Comparison of ENCODE assay signal across 9 mouse cellular contexts in the genomic region with DNA sequence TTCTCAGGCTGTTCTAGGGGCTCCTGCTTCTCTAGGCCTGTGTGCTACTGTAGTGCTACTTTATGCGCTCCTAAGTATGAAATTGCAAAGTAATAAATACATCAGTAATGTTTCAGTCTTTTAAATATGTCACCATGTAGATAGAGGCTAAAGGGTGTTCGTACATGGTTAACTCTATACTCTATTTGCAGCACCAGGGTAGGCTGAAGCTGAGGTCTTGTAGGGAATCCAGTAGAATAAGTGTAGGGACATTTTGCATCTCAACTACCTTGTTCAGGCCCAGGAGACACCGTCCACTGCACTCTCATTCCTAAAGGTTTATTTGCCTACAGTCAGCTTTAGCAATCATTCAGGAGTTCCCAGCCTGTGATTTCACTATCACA. TPM values are rescaled to one million over a fixed set of nuclear protein-coding genes. Genes with fewer than 3 reads are reported as not detected.
DNase-seq lines count a peak whose midpoint lies in the region; ATAC-seq and TF ChIP-seq lines count a peak whose summit lies in the region.
"Had no signal": no experiment of that assay in that cellular context is flagged by ENCODE, and none has a peak within 500 bp of the region (broad histone marks: within the 10 kb centered on the region; RNA-seq: fewer than 3 reads in every experiment).

No protein-coding gene starts in this region.

- H3K27me3 ChIP-seq in heart, embryonic 11.5 days (ENCODE audit: control insufficient read depth, insufficient read depth, low read length), result peaks cover 13% of the 10 kb centered on the region
- H3K27me3 ChIP-seq in testis, adult 2 months (ENCODE audit: control insufficient read depth, insufficient read depth, low read length), result no peaks in the 10 kb centered on the region
- H3K27me3 ChIP-seq in limb, embryonic 13.5 days, result peaks cover 19% of the 10 kb centered on the region

- WGBS in heart, embryonic 11.5 days (ENCODE audit: insufficient replicate concordance), result 59% methylated on average over 3 of the region's 3 CpGs
- WGBS in limb, embryonic 13.5 days, result 60% methylated on average over 3 of the region's 3 CpGs

- no peak overlapping the region for H3K9ac ChIP-seq in heart, embryonic 11.5 days (ENCODE audit: low read depth, low read length)
- H3K9ac ChIP-seq in limb, embryonic 13.5 days, result peak overlapping the region; percentile 64
- H3K9ac ChIP-seq: liver, embryonic 15.5 days had no signal

- peak overlapping the region; percentile 70 for H3K4me2 ChIP-seq in heart, embryonic 11.5 days
- peak overlapping the region; percentile 88 for H3K4me2 ChIP-seq in limb, embryonic 13.5 days (replicated peaks)
- H3K4me2 ChIP-seq: liver, embryonic 15.5 days had no signal

- no peak for ATAC-seq in heart, embryonic 11.5 days (replicated peaks; ENCODE audit: insufficient number of reproducible peaks, low FRiP score, low TSS enrichment)
- no peak for ATAC-seq in limb, embryonic 13.5 days (ENCODE audit: low FRiP score, low read depth)

- H3K9me3 ChIP-seq in heart, embryonic 11.5 days (replicated peaks; ENCODE audit: control insufficient read depth, low read length), result no peaks in the 10 kb centered on the region
- no peaks in the 10 kb centered on the region; the same call in 1 of the 2 replicates for H3K9me3 ChIP-seq in limb, embryonic 13.5 days
- H3K9me3 ChIP-seq: liver, embryonic 15.5 days had no signal

- H3K4me3 ChIP-seq in heart, embryonic 11.5 days (ENCODE audit: low read depth, low read length), result peak overlapping the region; percentile 42
- H3K4me3 ChIP-seq in testis, adult 2 months (ENCODE audit: control insufficient read depth, low read depth, low read length), result peak overlapping the region; percentile 74
- peak overlapping the region; percentile 53 for H3K4me3 ChIP-seq in limb, embryonic 13.5 days
- H3K4me3 ChIP-seq: liver, embryonic 15.5 days had no signal

- no peak for TF ChIP-seq POLR2A in testis, adult 2 months (IDR thresholded peaks at IDR 0.05; ENCODE audit: control insufficient read depth, low read depth, low read length)

- no peak for DNase-seq in heart, adult 18-20 months
- no peak for DNase-seq in testis, postnatal 14 days (ENCODE audit: low spot score)
- peak; percentile 16 for DNase-seq in telencephalon, adult 2 months (ENCODE audit: low read depth, low spot score)
- DNase-seq in adrenal gland, postnatal 14 days, result no peak
- DNase-seq in spleen, adult 12 weeks (ENCODE audit: low spot score), result no peak

- H3K27ac ChIP-seq in heart, embryonic 11.5 days (ENCODE audit: low read depth, low read length), result no peak overlapping the region
- H3K27ac ChIP-seq in testis, adult 2 months (ENCODE audit: control insufficient read depth, insufficient read depth, low read depth, low read length), result no peak overlapping the region; the same call in 1 of the 2 replicates
- no peak overlapping the region for H3K27ac ChIP-seq in limb, embryonic 13.5 days
- H3K27ac ChIP-seq: liver, embryonic 15.5 days had no signal

- no peaks in the 10 kb centered on the region for H3K36me3 ChIP-seq in heart, embryonic 11.5 days (ENCODE audit: control insufficient read depth, insufficient read depth, low read length)
- no peaks in the 10 kb centered on the region for H3K36me3 ChIP-seq in testis, adult 2 months (ENCODE audit: control insufficient read depth, insufficient read depth, low read length)
- no peaks in the 10 kb centered on the region for H3K36me3 ChIP-seq in limb, embryonic 13.5 days
- H3K36me3 ChIP-seq: liver, embryonic 15.5 days had no signal

- TF ChIP-seq CTCF in testis, adult 2 months (IDR thresholded peaks at IDR 0.05; ENCODE audit: control insufficient read depth, insufficient read depth, insufficient replicate concordance, low read depth, low read length), result no peak

- no peaks in the 10 kb centered on the region for H3K4me1 ChIP-seq in heart, embryonic 11.5 days (ENCODE audit: control insufficient read depth, insufficient read depth, low read length)
- H3K4me1 ChIP-seq in testis, adult 2 months (ENCODE audit: control insufficient read depth, insufficient read depth, low read length), result peaks cover 8% of the 10 kb centered on the region
- no peaks in the 10 kb centered on the region for H3K4me1 ChIP-seq in limb, embryonic 13.5 days
- H3K4me1 ChIP-seq: liver, embryonic 15.5 days had no signal

RNA-seq across cellular contexts. Expression of a gene that starts 0.2 kb away (rescaled TPM):
- polyA plus RNA-seq in heart, embryonic 11.5 days (2014; fragmentation: Nextera tagmentation; extraction: Ambion mirVana), result 0.09 and 0.11 TPM in 2 replicates
- under 1 TPM; 0.67 to 0.75 TPM for total RNA-seq in heart, adult 18-20 months (2021)
- polyA plus RNA-seq in testis, adult 2 months (2012; rRNA removed), result 0.96 and 1.3 TPM in 2 replicates
- polyA plus RNA-seq in limb, embryonic 13.5 days (2015; fragmentation: Nextera tagmentation; extraction: Ambion mirVana), result 0.66 and 0.81 TPM in 2 replicates
- total RNA-seq in adrenal gland, postnatal 14 days (2021), result 4.9 and 5.1 TPM in 2 replicates
- polyA plus RNA-seq: liver, embryonic 15.5 days had no signal

RNA-seq across cellular contexts. Expression of a gene that starts 32.6 kb away (rescaled TPM):
- 0.42 and 0.43 TPM in 2 replicates for polyA plus RNA-seq in heart, embryonic 11.5 days (2014; fragmentation: Nextera tagmentation; extraction: Ambion mirVana)
- 1 to 10 TPM; 3.0 to 4.3 TPM for total RNA-seq in heart, adult 18-20 months (2021)
- polyA plus RNA-seq in testis, adult 2 months (2012; rRNA removed), result 2.8 and 4.2 TPM in 2 replicates
- polyA plus RNA-seq in limb, embryonic 13.5 days (2015; fragmentation: Nextera tagmentation; extraction: Ambion mirVana), result 0.43 and 0.84 TPM in 2 replicates
- 1.7 and 2.9 TPM in 2 replicates for total RNA-seq in adrenal gland, postnatal 14 days (2021)
